Mouse (Mus musculus): ENCODE results near the gene Snu13. TPM values are rescaled to one million over a fixed set of nuclear protein-coding genes. Genes with fewer than 3 reads are reported as not detected.

Gene Snu13
- 100 to 1,000 TPM; 105 to 111 TPM for total RNA-seq (2021)
- long read RNA-seq, experiment 1, transcript Snu13-202 (3 exons, 2,077 nt), result major isoform, 87 of 94 reads
- long read RNA-seq, experiment 1, partial matches to known transcripts, result 1 of 94 reads
- long read RNA-seq, experiment 1, other reads (novel, unspliced or antisense), result 5 of 94 reads
- long read RNA-seq, experiment 2, transcript Snu13-202 (3 exons, 2,077 nt), result major isoform, 120 of 129 reads
- long read RNA-seq, experiment 2, partial matches to known transcripts, result 0 of 129 reads
- long read RNA-seq, experiment 2, other reads (novel, unspliced or antisense), result 9 of 129 reads

DNA sequence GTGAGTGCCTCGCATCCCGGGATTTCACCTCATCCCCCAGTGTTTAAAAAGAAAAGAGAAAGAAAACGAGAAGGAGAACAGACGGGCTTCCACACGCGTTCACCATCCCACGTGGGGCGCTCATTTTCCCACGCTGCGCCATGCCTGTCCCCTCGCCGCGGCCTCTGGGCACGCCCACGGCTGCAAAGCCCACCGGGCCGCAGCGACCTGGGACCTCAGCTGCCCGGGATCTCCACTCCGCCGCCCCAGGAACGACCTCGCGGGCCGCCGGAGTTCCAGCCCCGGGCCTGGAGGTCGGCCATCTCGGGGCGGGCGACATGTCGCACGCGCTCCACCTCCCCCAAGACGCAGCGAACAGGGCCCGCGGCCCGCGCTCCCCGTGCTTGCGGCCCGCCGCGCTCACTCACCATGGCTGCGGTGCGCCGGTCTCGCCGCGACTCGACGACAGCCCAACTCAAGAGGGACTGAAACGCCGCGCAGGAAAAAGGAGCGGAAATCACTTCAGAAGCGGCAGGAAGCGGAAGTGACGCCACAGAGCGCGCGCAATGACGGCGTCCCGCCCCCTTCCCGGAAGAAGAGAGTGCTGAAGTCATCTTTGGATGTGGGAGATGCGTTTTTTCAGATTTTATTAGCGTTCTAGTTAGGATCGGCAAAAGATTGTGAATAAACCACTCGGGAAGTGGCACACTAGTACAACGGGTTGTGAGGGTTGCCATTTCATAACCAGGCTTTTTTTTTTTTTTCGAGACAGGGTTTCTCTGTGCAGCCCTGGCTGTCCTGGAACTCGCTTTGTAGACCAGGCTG lies at the start of gene Snu13:
Snu13 (minus strand) TSS at position 519 of the 804 bp plus-strand sequence.
- Histone ChIP-seq H3K4me3 (peak within 1 kb of the TSS; percentile 97), H3K27ac (peak within 1 kb of the TSS; percentile 94)
- peak; percentile 91 to 95 for DNase-seq (ENCODE audit: low spot score in 2 of 2)
- TF ChIP-seq CTCF (conservative IDR thresholded peaks at IDR 0.05), result no peak

- Histone ChIP-seq H3K27ac (no peak overlapping the region), H3K4me3 (no peak overlapping the region)
- TF ChIP-seq CTCF (conservative IDR thresholded peaks at IDR 0.05), result no peak
- no peak for DNase-seq (ENCODE audit: low spot score in 2 of 2)
Observed at GRCm38 (mm10) chr15:82091061-82091460, 43.7 kb upstream of the Snu13 start.

- Histone ChIP-seq H3K27ac (no peak overlapping the region), H3K4me3 (no peak overlapping the region)
- peak; percentile 26 for TF ChIP-seq CTCF (conservative IDR thresholded peaks at IDR 0.05)
- no peak for DNase-seq (ENCODE audit: low spot score in 2 of 2)
Observed at GRCm38 (mm10) chr15:82087266-82087665, 39.9 kb upstream of the Snu13 start.

DNA sequence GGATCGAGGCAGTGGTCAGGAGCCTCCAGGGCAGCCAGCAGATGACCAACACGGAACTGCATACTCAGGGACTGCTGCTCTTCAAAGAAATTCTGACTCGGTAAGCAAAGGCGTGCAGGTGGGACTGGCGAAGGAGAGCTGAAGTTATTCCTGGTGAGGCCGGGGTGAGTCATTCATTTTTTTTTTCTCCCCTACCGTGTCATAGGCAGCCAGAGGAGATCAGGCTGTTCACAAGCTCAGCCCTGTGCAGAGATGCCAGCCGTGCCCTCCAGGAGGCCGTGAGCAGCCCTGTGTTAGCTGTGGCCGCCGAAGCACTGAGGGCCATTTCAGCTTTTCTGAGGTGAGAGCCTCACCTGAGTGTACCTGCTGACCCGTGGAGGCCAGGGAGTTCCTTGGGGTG lies 38.7 kb upstream of the Snu13 start:
- Histone ChIP-seq H3K4me3 (no peak overlapping the region), H3K27ac (no peak overlapping the region)
- DNase-seq (ENCODE audit: low spot score in 2 of 2), result no peak

GRCm38 (mm10) chr15:82085606-82086005 lies 38.2 kb upstream of the Snu13 start:
- no peak for DNase-seq (ENCODE audit: low spot score in 2 of 2)
- TF ChIP-seq CTCF (conservative IDR thresholded peaks at IDR 0.05), result no peak
- H3K27ac ChIP-seq, result no peak overlapping the region
- no peak overlapping the region for H3K4me3 ChIP-seq

More for the DNA sequence above, 38.7 kb upstream of the Snu13 start:
- peak; percentile 16; the same call in 1 of the 2 replicates for TF ChIP-seq CTCF (conservative IDR thresholded peaks at IDR 0.05)

GRCm38 (mm10) chr15:82081161-82081560 lies 33.8 kb upstream of the Snu13 start:
- H3K27ac ChIP-seq, result peak overlapping the region; percentile 2; the same call in 1 of the 2 replicates
- no peak overlapping the region for H3K4me3 ChIP-seq
- TF ChIP-seq CTCF (conservative IDR thresholded peaks at IDR 0.05), result peak; percentile 80
- DNase-seq (ENCODE audit: low spot score in 2 of 2), result peak; percentile 62 to 72

GRCm38 (mm10) chr15:82079883-82080282 lies 32.5 kb upstream of the Snu13 start:
- DNase-seq (ENCODE audit: low spot score in 2 of 2), result no peak
- TF ChIP-seq CTCF (conservative IDR thresholded peaks at IDR 0.05), result no peak
- Histone ChIP-seq H3K27ac (no peak overlapping the region), H3K4me3 (no peak overlapping the region)

GRCm38 (mm10) chr15:82073490-82073889 lies 26.1 kb upstream of the Snu13 start:
- H3K4me3 ChIP-seq, result no peak overlapping the region
- no peak for DNase-seq (ENCODE audit: low spot score in 2 of 2)
- no peak overlapping the region for H3K27ac ChIP-seq
- TF ChIP-seq CTCF (conservative IDR thresholded peaks at IDR 0.05), result no peak

DNA sequence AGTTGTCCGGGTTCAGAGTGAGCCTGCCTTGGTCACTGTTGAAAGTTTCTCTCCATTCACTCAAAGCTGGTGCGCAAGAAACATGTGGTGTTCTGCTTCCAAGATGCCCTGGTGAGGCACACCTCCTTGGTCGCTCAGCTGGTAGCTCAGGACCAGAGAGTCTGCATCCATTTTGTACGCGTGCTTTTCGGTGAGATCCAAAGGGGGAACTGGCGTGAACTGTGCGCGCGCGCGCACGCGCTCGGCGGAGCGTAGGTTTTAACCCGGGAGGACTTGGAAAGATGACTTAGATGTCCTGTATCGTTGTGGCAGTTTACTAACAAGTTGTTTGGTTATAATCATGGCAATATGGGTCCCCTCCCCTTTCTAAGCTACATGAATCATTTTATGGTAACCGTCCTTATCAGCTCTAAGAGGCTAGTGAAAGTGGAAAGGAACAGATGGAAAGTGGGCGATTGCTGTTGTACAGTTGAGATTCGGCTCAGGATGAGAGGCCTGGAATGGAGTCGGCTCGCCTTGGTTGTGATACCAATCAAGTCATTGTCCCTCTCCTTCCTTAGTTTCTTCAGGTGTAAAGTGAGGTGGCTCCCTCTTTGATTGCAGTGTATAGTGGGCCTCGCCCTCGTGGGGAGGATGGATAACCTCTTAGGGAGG lies 24.5 kb upstream of the Snu13 start:
- peak in 1 of 2 experiments; percentile 43 for DNase-seq (ENCODE audit: low spot score in 2 of 2)
- Histone ChIP-seq H3K27ac (no peak overlapping the region), H3K4me3 (no peak overlapping the region)
- TF ChIP-seq CTCF (conservative IDR thresholded peaks at IDR 0.05), result no peak

GRCm38 (mm10) chr15:82069898-82070297 lies 22.5 kb upstream of the Snu13 start, which contains the start of gene Mei1:
TSS of gene Mei1 (plus strand) at chr15:82069996.
- H3K4me3 ChIP-seq, result no peak within 1 kb of the TSS; the same call in 1 of the 2 replicates
- TF ChIP-seq CTCF (conservative IDR thresholded peaks at IDR 0.05), result no peak
- no peak for DNase-seq (ENCODE audit: low spot score in 2 of 2)
- H3K27ac ChIP-seq, result no peak within 1 kb of the TSS

DNA sequence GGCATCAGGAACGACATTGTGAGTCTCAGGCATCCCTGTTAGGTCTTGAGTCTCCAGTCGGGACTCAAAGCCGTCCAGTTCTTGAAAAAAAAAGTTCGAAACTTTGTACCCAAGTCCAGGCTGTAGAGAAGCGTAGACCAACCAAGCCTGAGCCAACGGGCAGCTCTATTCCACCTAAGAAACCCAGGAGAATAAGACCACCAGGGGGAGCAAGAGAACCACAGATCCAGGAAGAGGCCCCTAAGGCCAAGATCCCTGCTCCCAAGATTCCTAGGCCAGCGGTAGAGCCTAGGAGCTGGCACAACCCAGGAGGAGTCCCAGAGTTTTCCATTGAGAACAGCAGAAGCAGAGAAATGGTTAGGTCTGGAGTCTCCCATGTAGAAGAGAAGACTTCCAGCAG lies 18.1 kb upstream of the Snu13 start:
- DNase-seq (ENCODE audit: low spot score in 2 of 2), result peak; percentile 72 to 91
- no peak overlapping the region for H3K27ac ChIP-seq
- H3K4me3 ChIP-seq, result no peak overlapping the region
- peak; percentile 95 for TF ChIP-seq CTCF (conservative IDR thresholded peaks at IDR 0.05)

GRCm38 (mm10) chr15:82063909-82064308 lies 16.5 kb upstream of the Snu13 start:
- no peak for TF ChIP-seq CTCF (conservative IDR thresholded peaks at IDR 0.05)
- no peak overlapping the region for H3K27ac ChIP-seq
- DNase-seq (ENCODE audit: low spot score in 2 of 2), result no peak
- no peak overlapping the region for H3K4me3 ChIP-seq

DNA sequence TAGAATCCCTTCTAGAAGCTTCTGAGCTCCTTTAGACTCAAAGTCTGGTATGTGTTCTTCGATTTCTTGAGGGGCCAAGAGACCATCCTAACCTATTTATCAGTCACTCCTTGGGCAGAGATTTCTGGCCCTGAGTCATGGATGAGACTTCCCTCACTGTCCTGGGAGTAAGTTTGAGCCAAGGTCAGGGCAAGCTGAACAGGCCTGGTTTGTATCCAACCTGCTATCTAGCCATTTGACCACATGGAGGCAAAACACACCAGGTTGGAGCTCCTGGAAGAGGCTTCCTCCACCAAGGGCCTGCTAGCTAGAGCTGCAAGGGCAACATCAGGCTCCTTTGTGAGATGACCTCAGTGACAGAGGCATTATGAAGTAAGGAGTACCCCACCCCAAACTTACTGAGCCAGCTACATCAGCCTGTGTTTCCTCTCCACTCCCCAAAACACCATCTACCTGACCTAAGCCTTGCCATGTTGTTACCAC lies 11.4 kb upstream of the Snu13 start, which contains the start of gene 4930407I10Rik:
4930407I10Rik (plus strand) TSS at position 433 of the 483 bp plus-strand sequence.
- TF ChIP-seq CTCF (conservative IDR thresholded peaks at IDR 0.05), result no peak
- H3K4me3 ChIP-seq, result no peak within 1 kb of the TSS

More for the DNA sequence above, 11.4 kb upstream of the Snu13 start, which contains the start of gene 4930407I10Rik:
- no peak for DNase-seq (ENCODE audit: low spot score in 2 of 2)
- no peak within 1 kb of the TSS for H3K27ac ChIP-seq

Measured in layer of hippocampus, adult 2 months (tissue).